Mouse (Mus musculus) liver, embryonic 12.5 days (tissue): Measurements from ENCODE around the gene Cyp2s1. TPM values are rescaled to one million over a fixed set of nuclear protein-coding genes. Genes with fewer than 3 reads are reported as not detected.

Experiments used
- ATAC-seq: fragments of 200-750 bp; cut with Nextera tagmentation; 2 replicates; pipeline ENCODE4 v1.8.0; 2017; ENCODE audit warnings: moderate number of reproducible peaks, mild to moderate bottlenecking, moderate library complexity
- H3K27ac ChIP-seq: fragments of 300-500 bp; sonication (generic); 2 replicates; pipeline ENCODE4 v1.5.1; 2016; ENCODE audit warnings: mild to moderate bottlenecking
- H3K27me3 ChIP-seq: fragments of 300-500 bp; sonication (generic); replicated peaks from 2 replicates; pipeline ENCODE4 v1.6.1; 2016; ENCODE audit warnings: mild to moderate bottlenecking, moderate library complexity
- H3K36me3 ChIP-seq: fragments of 300-500 bp; sonication (generic); 2 replicates; pipeline ENCODE4 v1.6.1; 2016; ENCODE audit warnings: mild to moderate bottlenecking, moderate library complexity
- H3K4me1 ChIP-seq: fragments of 300-500 bp; sonication (generic); 2 replicates; pipeline ENCODE4 v1.6.1; 2016
- H3K4me2 ChIP-seq: fragments of 300-500 bp; sonication (generic); 2 replicates; pipeline ENCODE4 v1.6.1; 2016; ENCODE audit warnings: mild to moderate bottlenecking, moderate library complexity
- H3K4me3 ChIP-seq: fragments of 300-500 bp; sonication (generic); 2 replicates; pipeline ENCODE4 v1.5.1; 2016; ENCODE audit warnings: mild to moderate bottlenecking, moderate library complexity
- H3K9ac ChIP-seq: fragments of 300-500 bp; sonication (generic); 2 replicates; pipeline ENCODE4 v1.6.1; 2016; ENCODE audit warnings: mild to moderate bottlenecking, moderate library complexity
- H3K9me3 ChIP-seq: fragments of 300-500 bp; sonication (generic); replicated peaks from 2 replicates; pipeline ENCODE4 v1.6.1; 2016; ENCODE audit warnings: mild to moderate bottlenecking, moderate library complexity
- WGBS: fragments of 180-500 bp; shearing (Covaris S2); methylation state at CpG from one replicate; pipeline ENCODE4 v1.1.7; 2016; ENCODE audit not compliant: insufficient replicate concordance; 5-methylcytosine and 5-hydroxymethylcytosine counted together
- polyA plus RNA-seq: library from polyadenylated mRNA; unstranded; fragments of >200 nt; fragmentation: Nextera tagmentation; extraction: Ambion mirVana; gene quantifications from 2 replicates; pipeline ENCODE4 v1.2.1, GENCODE M21; 2016

The Cyp2s1 gene
- polyA plus RNA-seq, result 0.62 and 0.81 TPM in 2 replicates

DNA sequence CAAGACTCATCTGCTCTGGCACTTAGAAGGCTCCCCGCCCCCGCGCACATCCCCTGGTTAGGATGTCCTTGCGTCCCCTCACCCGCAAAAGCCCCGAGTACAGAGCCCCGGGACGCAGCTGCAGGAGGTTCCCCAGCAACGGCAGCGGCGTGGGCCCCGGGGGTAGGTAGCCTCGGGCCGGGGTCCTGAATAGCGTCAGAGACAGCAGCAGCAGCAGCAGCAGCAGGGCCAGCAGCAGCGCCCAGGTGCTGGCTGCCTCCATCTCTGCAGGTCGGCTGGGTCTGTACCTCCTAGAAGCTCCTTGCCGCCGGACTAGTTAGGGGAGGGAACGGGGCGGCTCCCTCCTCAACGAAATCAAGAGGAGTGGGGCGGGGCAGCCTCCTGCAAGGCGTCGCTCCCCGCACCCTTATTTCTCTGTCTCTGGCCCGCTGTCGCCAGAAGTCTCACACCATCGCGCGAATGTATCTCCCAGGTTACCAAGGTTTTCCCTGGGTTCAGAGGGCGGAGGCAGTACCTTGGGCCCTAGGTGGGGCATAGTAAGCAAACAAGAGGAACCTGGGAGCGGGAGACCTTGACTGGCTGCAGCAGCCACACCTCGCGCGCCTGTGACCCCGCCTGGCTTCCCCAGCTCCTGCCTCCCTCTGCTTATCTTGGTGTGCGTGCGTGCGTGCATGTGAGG, at the start of gene Cyp2s1:
Gene Cyp2s1, minus strand, starts transcription at position 673 of the 679 bp plus-strand sequence.
- 1% methylated on average over 40 of the region's 40 CpGs for WGBS
- Histone ChIP-seq H3K27ac (no peak within 1 kb of the TSS), H3K36me3 (no peaks in the 10 kb centered on the region), H3K9me3 (no peaks in the 10 kb centered on the region), H3K27me3 (peaks cover 40% of the 10 kb centered on the region), H3K9ac (peak within 1 kb of the TSS; percentile 24; the same call in 1 of the 2 replicates), H3K4me3 (peak within 1 kb of the TSS; percentile 42), H3K4me2 (peak within 1 kb of the TSS; percentile 71), H3K4me1 (peaks cover 15% of the 10 kb centered on the region)
- peak; percentile 66 for ATAC-seq

DNA sequence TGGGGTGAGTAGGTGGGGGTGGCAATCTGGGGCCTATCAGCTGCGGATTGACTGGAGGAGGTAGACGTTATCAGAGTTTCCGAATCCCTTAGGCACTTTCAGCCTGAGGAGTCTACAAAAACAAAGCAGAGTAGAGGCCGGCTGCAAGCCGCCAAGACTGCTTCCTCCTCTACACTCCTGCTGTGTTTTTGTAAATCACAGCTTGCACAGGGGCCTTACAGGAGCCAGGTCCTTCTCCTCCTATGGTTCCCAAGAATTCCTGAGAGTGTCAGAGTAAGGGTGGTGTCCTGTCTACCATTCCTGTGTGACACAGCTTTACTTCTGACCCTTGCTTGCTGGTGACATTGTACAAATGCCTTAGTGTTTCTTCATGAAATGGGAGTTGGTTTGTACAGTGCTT, 48.1 kb upstream of the Cyp2s1 start:
- H3K9ac ChIP-seq, result no peak overlapping the region
- H3K27me3 ChIP-seq, result no peaks in the 10 kb centered on the region
- 0 out of 2 replicates have a peak, but pooled peaks cover 3% of the 10 kb centered on the region for H3K9me3 ChIP-seq
- no peak overlapping the region for H3K27ac ChIP-seq
- 46% methylated on average over 5 of the region's 5 CpGs for WGBS
- no peak for ATAC-seq
- no peak overlapping the region for H3K4me3 ChIP-seq
- H3K4me2 ChIP-seq, result no peak overlapping the region
- H3K36me3 ChIP-seq, result no peaks in the 10 kb centered on the region
- H3K4me1 ChIP-seq, result no peaks in the 10 kb centered on the region

GRCm38 (mm10) chr7:25863756-25864155, 47.0 kb upstream of the Cyp2s1 start:
- 53% methylated on average over 3 of the region's 3 CpGs for WGBS
- no peak for ATAC-seq

GRCm38 (mm10) chr7:25862365-25862764, 45.7 kb upstream of the Cyp2s1 start:
- H3K9ac ChIP-seq, result no peak overlapping the region
- no peaks in the 10 kb centered on the region for H3K36me3 ChIP-seq
- H3K4me3 ChIP-seq, result no peak overlapping the region
- H3K4me2 ChIP-seq, result no peak overlapping the region
- H3K27me3 ChIP-seq, result no peaks in the 10 kb centered on the region
- no peaks in the 10 kb centered on the region for H3K4me1 ChIP-seq
- H3K9me3 ChIP-seq, result 0 out of 2 replicates have a peak, but pooled peaks cover 3% of the 10 kb centered on the region
- H3K27ac ChIP-seq, result no peak overlapping the region
- no peak for ATAC-seq
- WGBS, result 36% methylated on average over 2 of the region's 2 CpGs

More at GRCm38 (mm10) chr7:25863756-25864155, 47.0 kb upstream of the Cyp2s1 start:
- no peak overlapping the region for H3K27ac ChIP-seq
- no peaks in the 10 kb centered on the region for H3K4me1 ChIP-seq
- no peak overlapping the region for H3K9ac ChIP-seq
- no peak overlapping the region for H3K4me3 ChIP-seq
- H3K9me3 ChIP-seq, result 0 out of 2 replicates have a peak, but pooled peaks cover 3% of the 10 kb centered on the region
- no peak overlapping the region for H3K4me2 ChIP-seq
- no peaks in the 10 kb centered on the region for H3K36me3 ChIP-seq
- H3K27me3 ChIP-seq, result no peaks in the 10 kb centered on the region

- no peaks in the 10 kb centered on the region for H3K4me1 ChIP-seq
- no peak for ATAC-seq
- H3K27ac ChIP-seq, result no peak overlapping the region
- H3K36me3 ChIP-seq, result no peaks in the 10 kb centered on the region
- H3K9me3 ChIP-seq, result no peaks in the 10 kb centered on the region
- 24% methylated on average over 8 of the region's 9 CpGs for WGBS
- H3K4me3 ChIP-seq, result no peak overlapping the region
- peak overlapping the region; percentile 35 for H3K4me2 ChIP-seq
- no peak overlapping the region for H3K9ac ChIP-seq
- no peaks in the 10 kb centered on the region for H3K27me3 ChIP-seq
Measured at GRCm38 (mm10) chr7:25859962-25860870, 43.5 kb upstream of the Cyp2s1 start.

DNA sequence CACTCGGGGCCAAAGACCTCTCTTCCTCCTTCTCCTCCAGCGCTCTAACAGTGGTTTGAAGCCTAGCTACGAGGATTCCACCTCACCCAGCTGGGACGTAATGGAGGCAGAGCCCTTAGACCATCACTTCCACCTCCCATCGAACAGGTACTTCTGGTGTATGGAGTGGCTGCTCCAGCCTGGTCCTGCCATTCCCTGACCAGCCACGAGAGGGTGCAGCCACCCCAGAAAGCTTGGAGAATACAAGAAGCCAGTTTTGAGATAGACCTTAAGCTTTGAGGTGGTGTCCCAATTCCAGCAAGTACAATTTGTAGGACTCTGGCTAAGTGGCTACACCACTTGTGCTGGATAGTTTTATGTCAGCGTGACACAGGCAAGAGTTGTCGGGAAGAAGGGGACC, 38.4 kb upstream of the Cyp2s1 start:
- WGBS, result 24% methylated on average over 8 of the region's 8 CpGs
- Histone ChIP-seq H3K9me3 (no peaks in the 10 kb centered on the region), H3K4me2 (no peak overlapping the region), H3K27ac (no peak overlapping the region), H3K36me3 (no peaks in the 10 kb centered on the region), H3K9ac (no peak overlapping the region), H3K4me3 (no peak overlapping the region), H3K27me3 (no peaks in the 10 kb centered on the region), H3K4me1 (no peaks in the 10 kb centered on the region)
- ATAC-seq, result no peak

GRCm38 (mm10) chr7:25848444-25848812, 31.7 kb upstream of the Cyp2s1 start:
- H3K4me1 ChIP-seq, result no peaks in the 10 kb centered on the region
- no peaks in the 10 kb centered on the region for H3K36me3 ChIP-seq
- H3K9ac ChIP-seq, result peak overlapping the region; percentile 58
- no peaks in the 10 kb centered on the region for H3K27me3 ChIP-seq
- H3K9me3 ChIP-seq, result no peaks in the 10 kb centered on the region
- H3K4me2 ChIP-seq, result peak overlapping the region; percentile 62
- peak overlapping the region; percentile 52 for H3K4me3 ChIP-seq
- no peak overlapping the region for H3K27ac ChIP-seq
- ATAC-seq, result peak; percentile 47; the same call in 1 of the 2 replicates
- 20% methylated on average over 11 of the region's 11 CpGs for WGBS

- no peaks in the 10 kb centered on the region for H3K27me3 ChIP-seq
- no peaks in the 10 kb centered on the region for H3K9me3 ChIP-seq
- peak; percentile 46 for ATAC-seq
- 10% methylated on average over 13 of the region's 13 CpGs for WGBS
- no peaks in the 10 kb centered on the region for H3K36me3 ChIP-seq
- no peaks in the 10 kb centered on the region for H3K4me1 ChIP-seq
- H3K4me3 ChIP-seq, result peak overlapping the region; percentile 52
- no peak overlapping the region for H3K27ac ChIP-seq
- peak overlapping the region; percentile 62 for H3K4me2 ChIP-seq
- peak overlapping the region; percentile 58 for H3K9ac ChIP-seq
Measured at GRCm38 (mm10) chr7:25847722-25848443, 31.2 kb upstream of the Cyp2s1 start.

DNA sequence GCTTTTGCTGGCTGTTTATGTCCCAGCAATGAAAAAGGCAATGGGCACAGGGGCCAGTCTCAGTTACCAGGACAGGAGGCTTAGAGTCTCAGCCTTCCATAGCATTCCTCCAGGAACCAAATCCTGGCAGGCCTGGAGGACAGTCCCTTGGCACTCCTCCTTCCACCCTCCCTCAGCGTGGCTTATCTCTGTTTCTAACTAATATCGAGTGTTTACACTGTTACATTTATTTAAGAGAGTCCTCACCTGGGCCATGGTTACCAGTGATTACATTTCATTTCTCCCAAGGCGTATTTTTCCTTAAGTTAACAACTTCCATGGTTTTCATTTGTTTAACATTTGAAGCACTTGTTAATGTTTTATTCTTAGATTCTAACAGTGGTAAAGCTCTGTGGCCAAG, 28.2 kb upstream of the Cyp2s1 start:
- Histone ChIP-seq H3K9ac (no peak overlapping the region), H3K4me3 (no peak overlapping the region), H3K4me1 (no peaks in the 10 kb centered on the region), H3K27ac (no peak overlapping the region), H3K4me2 (no peak overlapping the region), H3K27me3 (no peaks in the 10 kb centered on the region), H3K9me3 (no peaks in the 10 kb centered on the region), H3K36me3 (no peaks in the 10 kb centered on the region)
- no peak for ATAC-seq
- 56% methylated on average over 3 of the region's 3 CpGs for WGBS

DNA sequence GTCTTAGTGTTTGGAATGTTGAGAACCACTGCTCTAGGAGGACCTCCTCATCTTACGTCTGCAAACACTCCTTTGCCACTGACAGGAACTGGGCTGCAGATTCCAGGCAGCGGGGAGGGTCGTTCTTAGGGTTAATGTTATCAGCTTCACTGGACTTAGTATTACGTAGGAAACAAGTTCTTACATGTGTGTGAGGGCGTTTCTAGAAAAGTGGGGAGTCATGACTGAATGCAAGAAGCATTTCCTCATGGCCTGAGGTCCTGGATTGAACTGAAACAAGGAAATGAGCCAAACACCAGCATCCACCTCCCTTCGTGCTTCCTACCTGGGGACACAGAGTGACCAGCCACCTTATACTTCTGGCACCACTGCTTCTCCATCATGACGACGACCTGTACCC, 27.7 kb upstream of the Cyp2s1 start:
- H3K4me2 ChIP-seq, result no peak overlapping the region
- H3K9ac ChIP-seq, result no peak overlapping the region
- H3K36me3 ChIP-seq, result no peaks in the 10 kb centered on the region
- WGBS, result 47% methylated on average over 8 of the region's 8 CpGs
- H3K27ac ChIP-seq, result no peak overlapping the region
- no peak for ATAC-seq
- no peaks in the 10 kb centered on the region for H3K4me1 ChIP-seq
- no peak overlapping the region for H3K4me3 ChIP-seq
- H3K9me3 ChIP-seq, result no peaks in the 10 kb centered on the region
- no peaks in the 10 kb centered on the region for H3K27me3 ChIP-seq

DNA sequence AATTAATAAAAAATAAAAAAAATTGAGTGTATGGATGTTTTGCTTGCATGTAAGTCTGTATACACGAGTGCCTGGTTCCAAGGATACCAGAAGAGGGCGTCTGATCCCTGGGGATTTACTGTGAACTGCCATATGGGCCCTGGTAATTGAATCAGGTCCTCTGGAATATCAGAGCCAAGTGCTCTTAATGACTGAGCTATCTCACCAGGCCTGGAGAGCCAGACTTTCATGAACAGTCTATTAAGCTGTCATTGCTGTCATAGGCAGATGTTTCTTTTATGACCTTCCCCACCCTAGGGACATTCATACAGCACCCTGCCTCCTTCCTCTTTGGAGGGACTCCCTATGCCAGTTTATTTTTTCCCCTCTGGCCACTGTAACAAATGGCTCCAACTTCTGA, 26.8 kb upstream of the Cyp2s1 start:
- no peak overlapping the region for H3K4me2 ChIP-seq
- no peak overlapping the region for H3K4me3 ChIP-seq
- H3K27ac ChIP-seq, result no peak overlapping the region
- H3K4me1 ChIP-seq, result no peaks in the 10 kb centered on the region
- no peaks in the 10 kb centered on the region for H3K36me3 ChIP-seq
- H3K27me3 ChIP-seq, result no peaks in the 10 kb centered on the region
- H3K9me3 ChIP-seq, result no peaks in the 10 kb centered on the region
- H3K9ac ChIP-seq, result no peak overlapping the region
- WGBS, result 26% methylated on average over 2 of the region's 2 CpGs
- no peak for ATAC-seq
